Mouse (Mus musculus): Measurements from ENCODE around the gene Dhrs7c. TPM values are rescaled to one million over a fixed set of nuclear protein-coding genes. Genes with fewer than 3 reads are reported as not detected.

The Dhrs7c gene
- total RNA-seq (2012; rRNA removed): not detected in 2 replicates
- not detected for polyA plus RNA-seq (2012; ENCODE audit: insufficient read depth in 1 of 2, insufficient read length in 2 of 2, low read depth in 1 of 2, low replicate concordance in 2 of 2, missing spikeins in 1 of 2)

DNA sequence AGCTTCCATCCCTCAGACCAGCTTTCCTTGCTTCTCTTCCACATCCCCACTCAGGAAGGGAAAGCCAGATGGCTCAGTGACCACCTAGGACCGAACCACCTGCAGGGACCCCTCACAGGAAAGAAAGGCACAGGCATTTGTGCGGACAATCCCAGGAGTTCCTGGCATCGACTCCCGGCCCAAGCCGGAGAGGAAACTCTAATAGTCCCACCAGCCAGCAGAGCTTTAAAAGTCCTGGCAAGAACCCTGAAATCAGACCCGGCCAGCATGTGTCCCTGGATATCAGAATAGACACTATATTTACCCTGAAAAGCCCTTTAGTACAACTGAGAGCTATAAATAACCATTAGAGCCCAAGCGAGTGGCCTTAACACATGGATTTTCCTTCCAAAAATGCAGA lies at the start of gene Dhrs7c:
Gene Dhrs7c (plus strand): TSS at position 257 of the 400 bp plus-strand sequence.
- Histone ChIP-seq H3K4me3 (ENCODE audit: control insufficient read depth in 1 of 2, insufficient read depth in 1 of 2, low read depth in 2 of 2, low read length in 2 of 2) (no peak within 1 kb of the TSS), H3K36me3 (ENCODE audit: control insufficient read depth in 1 of 2, insufficient read depth in 2 of 2, low read length in 2 of 2) (no peaks in the 10 kb centered on the region), H3K27ac (ENCODE audit: control insufficient read depth, low read depth, low read length) (no peak within 1 kb of the TSS), H3K27me3 (ENCODE audit: control insufficient read depth in 1 of 2, insufficient read depth in 2 of 2, low read length in 2 of 2) (no peaks in the 10 kb centered on the region), H3K79me2 (ENCODE audit: control insufficient read depth, insufficient read depth, low read length, poor library complexity) (no peaks in the 10 kb centered on the region), H3K4me1 (ENCODE audit: control insufficient read depth in 1 of 2, insufficient read depth in 2 of 2, low read length in 2 of 2) (no peaks in the 10 kb centered on the region), H3K9ac (ENCODE audit: control insufficient read depth, low read depth, low read length, poor library complexity, severe bottlenecking) (no peak within 1 kb of the TSS), H3K9me3 (replicated peaks; ENCODE audit: insufficient read depth, low read length) (no peaks in the 10 kb centered on the region)
- no peak for TF ChIP-seq NELFE (IDR thresholded peaks at IDR 0.05; ENCODE audit: low read depth, low read length)
- DNase-seq (ENCODE audit: low read depth, low spot score): no peak

GRCm38 (mm10) chr11:67756287-67756686 lies 41.7 kb upstream of the Dhrs7c start:
- no peak for DNase-seq (ENCODE audit: low read depth, low spot score)
- TF ChIP-seq USF2 (IDR thresholded peaks at IDR 0.05; ENCODE audit: borderline replicate concordance in 1 of 2, insufficient read depth in 1 of 2, low read depth in 1 of 2, low read length in 2 of 2) (no peak), TBP (IDR thresholded peaks at IDR 0.05; ENCODE audit: low read depth, low read length) (no peak), ELF1 (IDR thresholded peaks at IDR 0.05; ENCODE audit: low read depth, low read length) (no peak)
- Histone ChIP-seq H3K36me3 (ENCODE audit: control insufficient read depth in 1 of 2, insufficient read depth in 2 of 2, low read length in 2 of 2) (no peaks in the 10 kb centered on the region), H3K9me3 (replicated peaks; ENCODE audit: insufficient read depth, low read length) (no peaks in the 10 kb centered on the region), H3K4me1 (ENCODE audit: control insufficient read depth in 1 of 2, insufficient read depth in 2 of 2, low read length in 2 of 2) (no peaks in the 10 kb centered on the region), H3K27ac (ENCODE audit: control insufficient read depth, low read depth, low read length) (no peak overlapping the region), H3K79me2 (ENCODE audit: control insufficient read depth, insufficient read depth, low read length, poor library complexity) (no peaks in the 10 kb centered on the region), H3K27me3 (ENCODE audit: control insufficient read depth in 1 of 2, insufficient read depth in 2 of 2, low read length in 2 of 2) (no peaks in the 10 kb centered on the region), H3K4me3 (ENCODE audit: control insufficient read depth in 1 of 2, insufficient read depth in 1 of 2, low read depth in 2 of 2, low read length in 2 of 2) (no peak overlapping the region), H3K9ac (ENCODE audit: control insufficient read depth, low read depth, low read length, poor library complexity, severe bottlenecking) (no peak overlapping the region)

- H3K36me3 ChIP-seq (ENCODE audit: control insufficient read depth in 1 of 2, insufficient read depth in 2 of 2, low read length in 2 of 2): no peaks in the 10 kb centered on the region
- no peak for DNase-seq (ENCODE audit: low read depth, low spot score)
- no peaks in the 10 kb centered on the region for H3K9me3 ChIP-seq (replicated peaks; ENCODE audit: insufficient read depth, low read length)
- TF ChIP-seq GABPA (IDR thresholded peaks at IDR 0.05; ENCODE audit: low read depth, low read length): no peak
- no peak for TF ChIP-seq ELF1 (IDR thresholded peaks at IDR 0.05; ENCODE audit: low read depth, low read length)
- no peak for TF ChIP-seq KAT2A (conservative IDR thresholded peaks at IDR 0.05; ENCODE audit: low read depth, low read length)
- no peak for TF ChIP-seq USF2 (IDR thresholded peaks at IDR 0.05; ENCODE audit: borderline replicate concordance in 1 of 2, insufficient read depth in 1 of 2, low read depth in 1 of 2, low read length in 2 of 2)
- no peak for TF ChIP-seq POLR2A (IDR thresholded peaks at IDR 0.05; ENCODE audit: control insufficient read depth in 1 of 2, insufficient read depth in 1 of 2, low read depth in 1 of 2, low read length in 2 of 2, poor library complexity in 1 of 2)
- H3K4me1 ChIP-seq (ENCODE audit: control insufficient read depth in 1 of 2, insufficient read depth in 2 of 2, low read length in 2 of 2): no peaks in the 10 kb centered on the region
- no peaks in the 10 kb centered on the region for H3K27me3 ChIP-seq (ENCODE audit: control insufficient read depth in 1 of 2, insufficient read depth in 2 of 2, low read length in 2 of 2)
- no peak overlapping the region for H3K9ac ChIP-seq (ENCODE audit: control insufficient read depth, low read depth, low read length, poor library complexity, severe bottlenecking)
- no peak overlapping the region for H3K27ac ChIP-seq (ENCODE audit: control insufficient read depth, low read depth, low read length)
- no peaks in the 10 kb centered on the region for H3K79me2 ChIP-seq (ENCODE audit: control insufficient read depth, insufficient read depth, low read length, poor library complexity)
- no peak overlapping the region for H3K4me3 ChIP-seq (ENCODE audit: control insufficient read depth in 1 of 2, insufficient read depth in 1 of 2, low read depth in 2 of 2, low read length in 2 of 2)
Observed at GRCm38 (mm10) chr11:67757373-67758167, 40.4 kb upstream of the Dhrs7c start.

Data from MEL (cell line).